In the genomic region with DNA sequence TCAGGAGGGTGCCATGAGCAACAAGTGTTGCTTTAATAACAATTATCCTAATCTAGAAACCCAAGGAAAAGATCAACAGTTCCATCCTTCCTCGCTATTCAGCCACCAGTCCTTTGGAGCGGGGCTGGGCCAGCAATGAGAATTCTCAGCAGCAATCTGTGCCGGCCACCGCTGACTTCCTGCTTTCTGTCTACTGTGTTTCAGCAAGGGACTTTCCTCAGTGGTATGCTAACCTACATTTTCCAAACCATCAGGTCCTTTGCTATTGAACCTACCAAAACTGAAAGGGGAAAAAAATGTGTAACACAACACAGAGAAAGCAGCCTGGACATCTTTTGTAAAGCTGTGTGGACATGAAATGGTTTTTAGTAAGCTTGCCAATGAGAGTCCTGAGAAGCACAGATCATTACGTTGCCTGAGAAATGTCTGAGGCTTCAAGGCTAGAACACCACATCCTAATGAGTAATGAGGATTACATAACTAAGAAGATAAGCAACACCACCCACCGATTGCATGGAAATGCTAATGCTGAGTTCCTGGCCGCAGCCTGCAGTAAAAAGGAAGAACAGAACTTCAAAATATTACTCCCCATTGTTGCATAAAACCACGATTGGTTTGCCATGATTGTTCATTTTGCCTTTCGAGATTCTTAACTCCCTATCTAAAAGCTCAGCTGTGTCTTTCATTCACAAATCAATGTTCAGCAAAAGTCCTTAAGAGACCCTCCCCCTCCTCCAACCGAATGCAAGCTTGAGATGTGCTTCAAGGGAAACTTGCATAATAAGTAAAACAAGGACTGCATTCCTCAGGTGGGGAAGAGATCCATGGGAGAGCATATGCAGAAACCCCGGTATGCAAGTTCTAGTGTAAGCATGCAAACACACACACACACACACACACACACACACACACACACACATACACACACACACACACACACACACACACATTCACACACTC, we compare ENCODE assay signal across 11 mouse cellular contexts.
A peak's percentile ranks its signal among the peaks of the same experiment; 100 is the strongest.
DNase-seq lines count a peak whose midpoint lies in the region; ATAC-seq lines count a peak whose summit lies in the region.
"Had no signal": no experiment of that assay in that cellular context is flagged by ENCODE, and none has a peak within 500 bp of the region (broad histone marks: within the 10 kb centered on the region; RNA-seq: fewer than 3 reads in every experiment).

No protein-coding gene starts in this region.

- no peaks in the 10 kb centered on the region for H3K36me3 ChIP-seq in embryonic facial prominence, embryonic 14.5 days (ENCODE audit: control insufficient read depth, insufficient read depth, low read length)
- no peaks in the 10 kb centered on the region for H3K36me3 ChIP-seq in hindbrain, embryonic 13.5 days
- H3K36me3 ChIP-seq: liver, embryonic 15.5 days had no signal

- H3K4me2 ChIP-seq in embryonic facial prominence, embryonic 14.5 days (ENCODE audit: low read depth, low read length) = no peak overlapping the region
- H3K4me2 ChIP-seq in hindbrain, embryonic 13.5 days = no peak overlapping the region
- H3K4me2 ChIP-seq: liver, embryonic 15.5 days had no signal

- H3K9ac ChIP-seq in embryonic facial prominence, embryonic 14.5 days (ENCODE audit: low read depth, low read length) = no peak overlapping the region
- no peak overlapping the region for H3K9ac ChIP-seq in hindbrain, embryonic 13.5 days
- H3K9ac ChIP-seq: liver, embryonic 15.5 days had no signal

- 42% methylated on average over 11 of the region's 11 CpGs for WGBS in embryonic facial prominence, embryonic 14.5 days
- 47% methylated on average over 11 of the region's 11 CpGs for WGBS in hindbrain, embryonic 13.5 days

- no peaks in the 10 kb centered on the region for H3K27me3 ChIP-seq in embryonic facial prominence, embryonic 14.5 days (replicated peaks; ENCODE audit: control insufficient read depth, insufficient read depth, low read length)
- no peaks in the 10 kb centered on the region for H3K27me3 ChIP-seq in hindbrain, embryonic 13.5 days
- H3K27me3 ChIP-seq: liver, embryonic 15.5 days had no signal

- H3K4me3 ChIP-seq in embryonic facial prominence, embryonic 14.5 days (ENCODE audit: low read depth, low read length) = no peak overlapping the region
- H3K4me3 ChIP-seq in hindbrain, embryonic 13.5 days = no peak overlapping the region
- H3K4me3 ChIP-seq: liver, embryonic 15.5 days had no signal

- no peak overlapping the region for H3K27ac ChIP-seq in embryonic facial prominence, embryonic 14.5 days (replicated peaks; ENCODE audit: low read depth, low read length)
- H3K27ac ChIP-seq in hindbrain, embryonic 13.5 days = no peak overlapping the region
- H3K27ac ChIP-seq: liver, embryonic 15.5 days had no signal

- H3K9me3 ChIP-seq in embryonic facial prominence, embryonic 14.5 days (ENCODE audit: control insufficient read depth, low read length) = 0 out of 2 replicates have a peak, but pooled peaks cover 6% of the 10 kb centered on the region
- H3K9me3 ChIP-seq in hindbrain, embryonic 13.5 days = no peaks in the 10 kb centered on the region
- H3K9me3 ChIP-seq: liver, embryonic 15.5 days had no signal

- no peak for ATAC-seq in embryonic facial prominence, embryonic 14.5 days (ENCODE audit: low read depth)
- peak; percentile 92 for ATAC-seq in megakaryocyte progenitor cell, adult 5-6 weeks (replicated peaks; ENCODE audit: poor library complexity)
- ATAC-seq in frontal cortex, adult (ENCODE audit: low TSS enrichment) = no peak
- no peak for ATAC-seq in hindbrain, embryonic 13.5 days (ENCODE audit: low FRiP score)

- DNase-seq in layer of hippocampus, adult 9-11 months = peak; percentile 18
- no peak for DNase-seq in layer of hippocampus, postnatal 14 days (ENCODE audit: low spot score in 2 of 2)
- DNase-seq in R1 (ENCODE audit: low read depth, low spot score) = peak; percentile 80
- DNase-seq in embryonic facial prominence, embryonic 14.5 days (ENCODE audit: low spot score) = peak; percentile 6
- no peak for DNase-seq in gastrocnemius, adult 18-20 months (ENCODE audit: low spot score)
- DNase-seq: cerebellum, postnatal 10 days; right cerebral cortex, postnatal 4 days had no signal

- no peaks in the 10 kb centered on the region for H3K4me1 ChIP-seq in embryonic facial prominence, embryonic 14.5 days (ENCODE audit: control insufficient read depth, insufficient read depth, low read length)
- H3K4me1 ChIP-seq in hindbrain, embryonic 13.5 days (replicated peaks) = no peaks in the 10 kb centered on the region
- H3K4me1 ChIP-seq: liver, embryonic 15.5 days had no signal

Comparison
In these comparisons a context has a peak if more than half of its experiments do, and no peak if none do; other contexts are left out.
1. DNase-seq: peak in layer of hippocampus, adult 9-11 months (single experiment), R1 (single experiment) and embryonic facial prominence, embryonic 14.5 days (single experiment); none in layer of hippocampus, postnatal 14 days (0 of 2) and gastrocnemius, adult 18-20 months (single experiment).